Mouse (Mus musculus) G1E (cell line): ENCODE data around the gene Fbxl14.

Experiments used
- CTCF ChIP-seq: IDR thresholded peaks from 2 replicates; pipeline ENCODE4 v1.5.1; 2012; ENCODE audit warnings: low read depth, low read length, inconsistent platforms, mixed read lengths
- POLR2AphosphoS5 ChIP-seq: IDR thresholded peaks from 2 replicates; pipeline ENCODE4 v1.6.1; 2012; ENCODE audit warnings: low read depth, low read length, inconsistent platforms; ENCODE audit not compliant: insufficient replicate concordance
- TAL1 ChIP-seq: conservative IDR thresholded peaks from 2 replicates; pipeline ENCODE4 v1.6.1; 2012; ENCODE audit warnings: low read depth, low read length, inconsistent platforms, mixed read lengths

- TF ChIP-seq CTCF (no peak), POLR2AphosphoS5 (no peak), TAL1 (no peak)
Measured at GRCm38 (mm10) chr6:119508634-119509375, 29.3 kb downstream of the Fbxl14 start.
